Mouse (Mus musculus) adrenal gland, postnatal 14 days (tissue): ENCODE measurements at regions not wholly inside any gene's neighbourhood (a gene's known extent, or its start where the extent isn't known, plus 50 kb on each side); places are given as distances from the start of the nearest gene placed in this dataset.

ENCODE experiments used
- DNase-seq: peaks from one replicate; pipeline ENCODE4 v3.0.0; 2021; ENCODE audit warnings: mixed read lengths

DNA sequence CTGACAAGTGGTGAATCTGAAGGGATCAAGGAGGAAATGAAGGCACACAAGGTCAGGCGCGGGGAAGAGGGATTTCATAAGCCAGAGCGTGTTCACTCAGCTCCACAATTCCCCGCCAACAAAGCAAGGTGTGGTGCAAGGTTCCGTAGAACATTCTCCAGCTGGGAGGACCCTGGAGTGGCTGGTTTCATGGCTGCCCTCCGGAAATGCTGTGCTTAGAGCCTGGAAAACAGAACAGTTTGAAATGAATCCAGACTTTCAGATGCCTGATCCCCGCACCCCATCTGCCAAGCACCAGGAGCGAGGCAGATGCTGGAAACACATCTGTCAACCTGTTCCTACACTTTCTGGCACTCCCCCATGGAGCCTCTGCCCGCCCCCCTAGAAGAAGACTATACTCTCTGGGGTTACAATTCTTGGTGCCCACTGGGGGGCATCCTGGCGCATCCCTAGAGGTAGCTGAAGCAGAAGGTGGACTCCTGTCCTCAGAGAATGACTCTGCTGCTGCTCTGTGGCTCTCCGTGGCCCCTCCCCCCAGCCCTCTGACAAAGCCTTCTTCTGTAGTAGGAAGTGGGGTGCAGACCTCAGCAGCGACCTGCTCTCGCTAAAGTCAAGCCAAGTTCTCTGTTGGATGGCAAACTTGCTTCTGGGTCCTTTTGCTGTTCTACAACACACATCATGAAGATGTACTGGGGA is 54.5 kb upstream of the Mafb start:
- DNase-seq = peak; percentile 48

DNA sequence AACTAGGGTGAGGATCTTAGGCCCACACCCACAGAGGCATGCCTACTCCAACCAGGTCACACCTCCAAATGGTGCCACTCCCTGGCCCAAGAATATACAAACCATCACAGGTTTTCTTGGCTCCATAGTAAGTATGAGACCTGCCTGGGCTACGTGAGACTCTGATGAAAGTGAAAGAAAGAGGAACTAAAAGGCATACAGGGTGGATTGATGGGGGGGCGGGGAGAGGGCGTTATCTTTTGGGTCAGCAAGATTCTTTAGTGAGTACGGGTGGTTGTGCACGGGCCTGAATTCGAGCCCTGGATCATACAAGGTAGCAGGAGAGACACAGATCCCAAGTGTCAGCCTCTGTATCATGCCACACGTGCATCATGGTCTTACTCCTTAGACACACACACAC is 57.6 kb upstream of the Mafb start:
- no peak for DNase-seq

DNA sequence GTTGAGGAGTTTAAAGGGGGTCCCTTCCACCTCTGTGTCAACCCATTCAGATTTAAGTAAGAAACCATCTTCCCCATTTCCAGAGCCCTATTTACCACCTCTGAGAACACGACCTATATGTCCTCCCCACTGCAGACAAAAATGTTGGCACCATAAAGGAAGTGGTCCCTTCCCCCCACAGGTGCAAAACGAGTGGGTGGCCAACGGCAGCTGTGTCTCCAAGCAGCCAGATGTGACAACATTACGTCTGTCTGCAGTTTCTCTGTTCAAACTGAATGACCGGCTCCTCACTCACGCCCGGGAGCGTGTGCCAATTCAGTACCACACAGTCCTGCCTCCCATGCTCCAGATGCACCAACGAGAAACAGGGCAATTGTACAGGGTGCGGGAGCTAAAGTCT is 60.6 kb upstream of the Mafb start:
- no peak for DNase-seq

DNA sequence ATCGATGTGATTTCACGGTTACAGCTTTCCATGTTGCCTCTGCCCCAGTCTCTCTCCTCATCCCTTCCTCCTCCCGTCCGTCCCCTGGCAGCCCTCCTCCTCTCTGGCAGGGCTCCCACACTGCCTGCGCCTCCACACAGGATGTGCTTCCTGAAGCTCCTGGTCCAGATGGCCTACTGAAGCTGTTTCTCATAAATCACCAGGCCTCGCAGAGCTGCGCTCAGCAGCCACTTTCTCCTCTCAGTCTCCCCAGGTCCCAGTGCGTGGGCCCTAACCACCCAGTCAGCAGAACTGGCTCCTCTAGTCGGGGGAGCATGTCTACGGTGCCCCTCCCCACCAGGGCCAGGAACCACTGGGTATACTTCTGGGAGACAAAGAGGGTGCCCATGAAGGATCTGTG is 66.4 kb upstream of the Mafb start:
- peak; percentile 82 for DNase-seq

DNA sequence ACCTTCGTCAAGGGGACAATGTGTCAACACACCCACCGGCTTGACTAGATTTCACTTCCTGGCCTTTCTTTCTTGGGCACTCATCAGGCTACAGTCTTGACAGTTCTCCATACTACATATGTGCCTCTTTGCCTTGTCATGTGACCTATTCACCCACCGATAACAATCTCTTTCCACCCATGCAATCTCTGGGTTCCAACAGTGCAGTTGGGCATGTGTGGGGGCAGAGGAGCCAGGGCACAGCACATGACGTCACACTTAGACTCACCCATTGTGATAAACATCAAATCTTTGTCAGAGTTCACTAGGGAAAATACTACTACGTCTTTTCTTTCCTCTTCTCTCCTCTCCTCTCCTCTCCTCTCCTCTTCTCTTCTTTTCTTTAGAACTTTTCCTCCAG is 67.8 kb upstream of the Mafb start:
- DNase-seq = no peak

DNA sequence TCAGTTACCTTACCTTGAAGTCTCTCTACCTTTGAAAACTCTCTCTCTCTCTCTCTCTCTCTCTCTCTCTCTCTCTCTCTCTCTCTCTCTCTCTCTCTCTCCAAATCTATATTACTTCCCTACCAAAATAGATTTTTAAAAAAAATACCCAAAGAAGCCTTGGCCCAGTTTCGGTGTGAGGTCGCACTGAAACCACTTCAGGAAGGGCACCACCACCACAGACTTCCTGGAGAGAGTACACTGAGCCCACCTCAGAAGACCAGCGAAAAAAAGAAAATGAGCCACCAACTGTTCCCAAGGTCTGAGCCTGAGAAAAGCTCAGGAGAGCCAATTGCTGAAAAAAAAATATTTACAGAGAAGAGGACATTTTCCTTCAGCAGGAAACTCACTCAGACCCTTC is 68.8 kb upstream of the Mafb start:
- no peak for DNase-seq

DNA sequence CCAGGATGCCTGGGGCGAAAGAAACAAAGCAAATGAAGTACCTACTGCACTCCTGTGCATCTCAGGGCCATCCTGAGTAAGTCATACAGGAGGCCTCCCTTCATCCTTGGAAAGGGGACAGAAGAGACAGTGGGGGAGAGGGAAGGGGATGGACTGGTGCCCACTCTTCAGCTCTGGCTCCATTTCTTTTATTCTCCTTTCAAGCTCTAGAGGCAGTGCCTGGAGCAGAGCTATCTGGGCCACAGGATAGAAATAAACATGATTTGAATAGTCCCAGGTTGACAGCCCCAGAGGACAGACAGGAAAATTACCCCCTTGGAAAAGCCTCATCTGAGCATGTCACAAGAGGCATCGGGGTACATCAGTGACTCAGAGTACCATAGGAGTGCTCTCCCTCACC is 72.2 kb upstream of the Mafb start:
- no peak for DNase-seq

GRCm38 (mm10) chr2:160440236-160440635 is 73.4 kb upstream of the Mafb start:
- no peak for DNase-seq

DNA sequence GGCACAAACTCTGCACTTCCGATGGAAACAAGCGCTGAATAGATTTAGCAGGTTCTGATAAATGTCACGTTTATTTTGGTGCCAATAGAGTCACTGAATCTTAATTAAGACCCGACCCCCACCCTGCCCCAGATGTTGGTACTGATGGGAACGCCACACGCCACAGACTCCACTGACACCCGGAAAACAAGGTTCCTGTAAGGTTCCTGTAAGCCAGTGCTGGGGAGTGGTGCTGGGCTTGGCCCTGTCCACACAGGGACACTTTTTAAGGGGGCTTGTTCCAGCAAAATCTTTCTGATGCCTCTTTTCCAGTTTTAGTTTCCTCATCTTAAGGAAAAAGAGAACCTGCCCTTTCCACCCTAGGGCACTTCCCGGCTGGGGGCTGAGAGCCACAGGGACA is 84.2 kb upstream of the Mafb start:
- DNase-seq = no peak

DNA sequence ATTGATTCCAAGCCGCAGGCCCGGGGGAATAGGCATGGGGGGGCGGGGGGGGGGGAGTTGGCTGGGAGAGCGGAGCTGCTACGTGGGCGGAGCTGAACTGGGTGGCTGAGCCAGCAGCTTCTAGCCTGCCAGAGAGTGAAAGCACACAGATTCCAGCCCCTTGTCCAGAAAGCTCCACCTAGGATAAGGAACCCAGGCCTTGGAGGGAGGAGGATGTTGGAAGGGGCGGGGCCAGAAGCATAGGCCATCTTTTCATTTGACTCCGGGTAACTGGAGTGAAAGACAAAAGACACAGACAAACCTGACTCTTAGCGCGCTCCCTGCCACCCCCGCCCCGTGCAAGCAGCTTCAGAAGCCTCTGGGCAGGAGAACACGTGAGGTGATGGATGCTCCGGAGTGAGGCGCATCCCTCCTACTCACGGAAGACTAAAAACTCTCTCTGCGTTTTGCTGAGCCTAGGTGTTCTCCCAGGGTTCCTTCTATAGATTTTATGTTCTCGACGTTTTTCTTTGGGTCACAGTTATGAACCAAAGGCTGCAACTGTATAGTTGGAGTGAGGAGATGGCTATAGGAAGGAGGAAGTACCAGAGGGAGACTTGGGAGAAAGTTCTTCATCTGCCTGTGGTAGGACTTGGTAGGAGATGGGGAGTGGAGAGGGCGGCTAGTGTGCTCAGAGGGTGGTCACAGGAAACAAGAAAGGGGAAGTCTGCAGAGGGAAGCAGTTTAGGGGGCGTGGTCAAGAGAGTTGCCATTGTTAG is 84.8 kb upstream of the Mafb start:
- peak; percentile 77 for DNase-seq

DNA sequence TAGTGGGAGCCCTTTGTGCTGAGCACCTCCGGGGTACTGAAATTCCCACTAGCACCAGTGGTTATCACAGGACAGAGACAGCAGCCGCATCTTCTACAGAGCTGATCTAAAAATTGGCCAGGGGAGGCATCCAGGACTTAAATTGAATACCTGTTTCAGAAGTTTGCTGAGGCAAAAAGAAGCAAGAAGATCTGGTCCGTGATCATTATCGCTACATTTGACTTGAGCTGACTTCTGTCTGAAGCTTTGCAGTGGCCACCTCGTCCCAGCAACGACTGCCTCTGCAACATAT is 85.3 kb upstream of the Mafb start:
- no peak for DNase-seq

GRCm38 (mm10) chr2:160452730-160453129 is 85.9 kb upstream of the Mafb start:
- DNase-seq = no peak

DNA sequence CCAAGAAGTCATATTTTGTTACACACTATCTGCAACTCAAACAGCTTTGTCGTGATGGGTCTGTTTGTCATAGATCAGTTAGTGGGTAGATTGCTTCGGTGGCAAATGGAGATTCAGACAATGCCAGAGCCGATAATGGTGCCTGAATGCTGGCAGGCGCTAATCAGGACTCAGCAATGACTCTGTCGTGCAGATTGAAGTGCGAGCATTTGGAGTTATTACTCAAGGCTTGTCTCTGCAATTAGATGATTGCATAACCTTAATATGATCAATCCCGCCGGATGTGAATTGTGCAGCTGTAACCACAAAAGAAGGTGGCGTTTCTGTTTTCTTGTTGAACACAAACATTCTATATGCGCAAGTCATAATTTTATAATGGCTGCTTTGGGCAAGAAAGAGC is 88.8 kb upstream of the Mafb start:
- DNase-seq = no peak

GRCm38 (mm10) chr2:160456681-160457080 is 89.8 kb upstream of the Mafb start:
- DNase-seq = no peak

GRCm38 (mm10) chr2:160471561-160471960 is 104.7 kb upstream of the Mafb start:
- no peak for DNase-seq

DNA sequence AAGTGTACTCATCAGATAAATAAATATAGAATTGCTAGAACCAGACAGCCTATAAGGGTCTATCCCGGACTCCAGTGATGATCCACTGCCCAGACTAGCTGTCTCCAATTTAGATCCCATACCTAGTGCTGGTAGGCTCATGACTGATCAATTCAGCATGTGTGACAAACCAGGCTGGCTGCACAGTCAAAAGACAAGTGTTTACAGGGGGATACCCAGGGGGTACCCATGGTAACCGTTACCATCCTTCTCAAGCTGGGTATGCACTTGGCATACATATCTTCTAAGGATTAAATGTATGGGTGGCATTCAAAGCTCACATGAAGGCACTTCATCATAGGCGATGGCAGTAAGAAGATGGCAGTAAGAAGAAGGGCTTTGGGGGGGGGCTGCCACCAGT is 109.3 kb upstream of the Mafb start:
- DNase-seq = no peak

- DNase-seq = no peak
Observed at GRCm38 (mm10) chr2:160479240-160479639, 112.4 kb upstream of the Mafb start.

DNA sequence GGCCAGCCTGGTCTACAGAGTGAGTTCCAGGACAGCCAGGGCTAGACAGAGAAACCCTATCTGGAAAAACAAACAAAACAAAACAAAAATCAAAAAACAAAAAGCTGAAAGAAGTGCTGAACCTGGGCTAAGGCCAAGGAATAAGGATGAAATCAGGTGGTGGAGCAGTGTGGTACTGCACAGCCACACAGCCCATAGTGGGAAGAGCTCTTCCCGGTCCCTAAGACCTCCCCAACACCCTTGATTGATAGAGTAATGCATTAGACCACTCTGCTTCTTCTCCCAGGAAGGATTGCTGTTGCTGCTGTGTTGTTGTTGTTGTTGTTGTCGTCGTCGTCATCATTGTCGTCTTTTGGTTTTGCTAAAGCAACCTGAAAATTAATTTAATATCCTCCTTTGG is 118.2 kb upstream of the Mafb start:
- no peak for DNase-seq

DNA sequence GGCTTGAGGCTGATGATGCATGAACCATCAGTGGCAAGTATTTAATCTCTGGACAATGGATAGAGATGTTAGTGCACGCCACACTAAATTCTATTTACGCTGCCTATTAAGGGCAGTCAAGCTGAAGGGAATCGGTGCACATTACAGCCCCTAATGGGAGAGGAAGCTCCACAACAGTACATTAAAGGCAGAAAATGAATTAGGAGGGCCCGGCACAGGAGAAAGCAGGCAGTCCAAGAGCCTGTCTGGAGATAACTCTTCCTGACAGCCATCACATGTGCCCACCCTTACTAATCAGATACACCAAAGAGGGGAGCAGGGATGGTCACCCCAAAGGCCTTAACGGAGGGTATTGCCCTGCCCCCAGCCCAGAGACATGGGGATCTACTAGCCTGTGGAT is 118.7 kb upstream of the Mafb start:
- no peak for DNase-seq

- DNase-seq = no peak
Observed at GRCm38 (mm10) chr2:160499726-160500125, 132.9 kb upstream of the Mafb start.

- DNase-seq = no peak
Observed at GRCm38 (mm10) chr2:160502901-160503300, 136.0 kb upstream of the Mafb start.

- no peak for DNase-seq
Observed at GRCm38 (mm10) chr2:160503597-160504393, 136.9 kb upstream of the Mafb start.

DNA sequence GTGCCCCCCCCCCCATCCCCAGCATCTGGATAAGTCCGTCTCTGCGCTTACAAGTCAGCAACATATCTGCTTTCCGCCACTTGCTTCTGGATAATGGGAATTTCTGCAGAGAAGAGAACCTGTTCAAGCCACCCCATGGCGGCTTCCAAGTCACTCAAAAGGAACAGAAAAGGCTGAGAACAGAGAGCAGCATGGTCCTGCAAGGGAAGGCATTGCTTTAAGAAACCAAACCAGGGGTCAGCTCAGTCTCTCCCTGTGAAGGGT is 137.5 kb upstream of the Mafb start:
- DNase-seq = no peak

GRCm38 (mm10) chr2:160507371-160507770 is 138.3 kb upstream of the Top1 start:
- no peak for DNase-seq
